Mouse (Mus musculus): ENCODE data around the gene Hscb.

GRCm38 (mm10) chr5:110794363-110794762 is 45.2 kb downstream of the Hscb start:
- no peak for TF ChIP-seq GATA1 (IDR thresholded peaks at IDR 0.05; ENCODE audit: borderline replicate concordance, low read length)
- no peak for TF ChIP-seq CTCF (IDR thresholded peaks at IDR 0.05; ENCODE audit: low read depth, low read length)
- no peak for TF ChIP-seq TAL1 (conservative IDR thresholded peaks at IDR 0.05; ENCODE audit: low read depth, low read length)
- no peak for TF ChIP-seq POLR2AphosphoS5 (IDR thresholded peaks at IDR 0.05; ENCODE audit: insufficient replicate concordance, low read depth, low read length)
